Mouse (Mus musculus) kidney, embryonic 15.5 days (tissue): Measurements from ENCODE around the gene Ypel2. TPM values are rescaled to one million over a fixed set of nuclear protein-coding genes. Genes with fewer than 3 reads are reported as not detected.
"Not testable (repeated sequence)": the region's sequence is repeated elsewhere in the genome, so short reads cannot be mapped to it uniquely, and the experiment has no call there.

ENCODE experiments used
- ATAC-seq: fragments of 200-750 bp; cut with Nextera tagmentation; replicated peaks from 2 replicates; pipeline ENCODE4 v1.8.0; 2017; ENCODE audit warnings: moderate TSS enrichment; ENCODE audit not compliant: low FRiP score
- H3K27ac ChIP-seq: fragments of 300-500 bp; sonication (generic); 2 replicates; pipeline ENCODE4 v1.5.1; 2015; ENCODE audit warnings: mild to moderate bottlenecking, inconsistent platforms
- H3K27me3 ChIP-seq: fragments of 300-500 bp; sonication (generic); 2 replicates; pipeline ENCODE4 v1.6.1; 2015; ENCODE audit warnings: inconsistent platforms
- H3K36me3 ChIP-seq: fragments of 300-500 bp; sonication (generic); 2 replicates; pipeline ENCODE4 v1.6.1; 2015; ENCODE audit warnings: inconsistent platforms
- H3K4me1 ChIP-seq: fragments of 300-500 bp; sonication (generic); 2 replicates; pipeline ENCODE4 v1.6.1; 2015; ENCODE audit warnings: inconsistent platforms
- H3K4me2 ChIP-seq: fragments of 300-500 bp; sonication (generic); 2 replicates; pipeline ENCODE4 v1.6.1; 2015; ENCODE audit warnings: moderate library complexity, mild to moderate bottlenecking, inconsistent platforms
- H3K4me3 ChIP-seq: fragments of 300-500 bp; sonication (generic); replicated peaks from 2 replicates; pipeline ENCODE4 v1.5.1; 2015; ENCODE audit warnings: mild to moderate bottlenecking, inconsistent platforms
- H3K9ac ChIP-seq: fragments of 300-500 bp; sonication (generic); 2 replicates; pipeline ENCODE4 v1.6.1; 2015; ENCODE audit warnings: mild to moderate bottlenecking, inconsistent platforms
- H3K9me3 ChIP-seq: fragments of 300-500 bp; sonication (generic); replicated peaks from 2 replicates; pipeline ENCODE4 v1.6.1; 2016; ENCODE audit warnings: inconsistent platforms
- WGBS: fragments of 180-500 bp; shearing (Covaris S2); methylation state at CpG from one replicate; pipeline ENCODE4 v1.1.7; 2015; ENCODE audit warnings: mixed read lengths; 5-methylcytosine and 5-hydroxymethylcytosine counted together
- polyA plus RNA-seq: library from polyadenylated mRNA; unstranded; fragments of >200 nt; fragmentation: Nextera tagmentation; extraction: Ambion mirVana; gene quantifications from 2 replicates; pipeline ENCODE4 v1.2.1, GENCODE M21; 2015

The Ypel2 gene
- 10.1 and 10.4 TPM in 2 replicates for polyA plus RNA-seq

DNA sequence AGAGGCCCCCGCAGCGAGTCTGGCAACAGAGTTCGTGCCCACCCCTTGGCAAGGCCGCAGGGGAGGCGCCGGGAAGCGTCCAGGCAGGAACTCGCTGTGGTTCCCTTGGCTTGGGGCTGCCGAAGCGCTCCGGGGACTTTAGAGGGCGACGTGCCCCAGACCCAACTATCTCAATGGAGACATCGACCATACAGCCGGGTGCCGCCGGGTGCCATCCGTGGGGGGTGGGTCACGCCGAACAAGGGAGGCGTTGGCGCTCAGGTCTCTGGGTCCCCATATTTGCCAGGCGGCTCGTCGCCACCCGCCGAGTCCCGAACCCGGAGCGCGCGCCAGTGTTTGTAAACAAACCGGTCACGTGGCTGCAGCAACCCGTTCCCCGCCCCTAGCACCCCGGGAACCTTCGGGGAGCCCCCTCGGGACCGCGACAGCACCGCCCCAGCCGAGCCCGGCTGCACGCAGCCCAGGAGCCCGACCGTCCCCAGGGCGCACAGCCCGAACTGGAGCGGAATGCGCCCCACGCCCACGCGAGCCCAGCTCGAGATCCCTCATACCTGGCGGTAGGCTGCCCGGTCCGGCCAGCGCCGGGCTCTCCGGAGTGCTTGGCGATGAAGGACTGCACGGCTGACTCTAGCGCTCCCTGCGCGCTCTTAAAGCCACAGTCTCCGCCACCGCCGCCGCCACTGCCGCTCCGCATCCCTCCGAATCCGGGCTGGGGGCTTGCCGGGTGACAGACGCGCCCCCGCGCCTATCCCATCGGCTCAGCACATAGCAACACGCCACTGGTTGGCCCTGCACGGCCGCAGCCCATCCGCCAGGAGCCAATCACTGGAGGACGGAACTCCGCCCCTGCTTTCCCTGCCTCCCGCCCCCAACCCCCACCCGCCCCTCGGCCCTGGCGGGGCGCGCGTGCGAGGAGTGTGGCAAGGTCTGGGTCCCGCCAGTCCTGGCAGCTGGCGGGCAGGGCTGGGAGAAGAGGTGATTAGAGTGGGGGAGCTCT lies at the start of gene Ypel2:
Gene Ypel2, minus strand, starts transcription at position 667 of the 997 bp plus-strand sequence.
- WGBS: under 1% methylated on average over 96 of the region's 96 CpGs
- H3K36me3 ChIP-seq: no peaks in the 10 kb centered on the region
- H3K4me1 ChIP-seq: peaks cover 50% of the 10 kb centered on the region
- peak; percentile 99 for ATAC-seq
- no peaks in the 10 kb centered on the region for H3K27me3 ChIP-seq
- H3K27ac ChIP-seq: peak within 1 kb of the TSS; percentile 94
- H3K4me2 ChIP-seq: peak within 1 kb of the TSS; percentile 86
- H3K9ac ChIP-seq: peak within 1 kb of the TSS; percentile 73
- no peaks in the 10 kb centered on the region for H3K9me3 ChIP-seq
- H3K4me3 ChIP-seq: peak within 1 kb of the TSS; percentile 90

DNA sequence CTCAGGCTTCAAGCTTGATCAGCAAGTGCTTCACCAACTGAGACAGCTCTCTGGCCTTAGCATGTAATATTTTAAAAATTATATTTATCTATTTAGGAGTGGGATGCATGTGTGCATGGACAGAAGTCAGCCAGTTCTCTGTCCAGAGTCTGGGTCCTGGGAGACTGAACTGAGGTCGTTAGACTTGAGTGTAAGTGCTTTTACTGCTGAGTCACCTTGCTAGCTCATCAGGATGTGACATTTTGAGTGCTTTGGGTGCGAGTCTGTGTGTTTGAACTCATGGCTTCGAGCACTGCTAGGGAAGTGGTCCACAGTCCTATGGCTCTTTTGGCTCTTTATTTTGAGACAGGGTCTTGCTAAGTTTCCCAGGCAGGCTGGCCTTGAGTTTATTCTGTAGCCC lies 49.5 kb upstream of the Ypel2 start:
- H3K4me1 ChIP-seq: no peaks in the 10 kb centered on the region
- H3K27ac ChIP-seq: no peak overlapping the region
- H3K4me2 ChIP-seq: no peak overlapping the region
- 79% methylated on average over 3 of the region's 3 CpGs for WGBS
- H3K9ac ChIP-seq: no peak overlapping the region
- ATAC-seq: no peak
- no peaks in the 10 kb centered on the region for H3K27me3 ChIP-seq
- no peak overlapping the region for H3K4me3 ChIP-seq
- peaks cover 22% of the 10 kb centered on the region for H3K36me3 ChIP-seq
- no peaks in the 10 kb centered on the region for H3K9me3 ChIP-seq

GRCm38 (mm10) chr11:87039307-87039963 lies 45.9 kb upstream of the Ypel2 start:
- Histone ChIP-seq H3K4me1 (no peaks in the 10 kb centered on the region), H3K36me3 (peaks cover 22% of the 10 kb centered on the region), H3K9ac (no peak overlapping the region), H3K27me3 (no peaks in the 10 kb centered on the region), H3K9me3 (no peaks in the 10 kb centered on the region), H3K4me2 (no peak overlapping the region), H3K4me3 (no peak overlapping the region), H3K27ac (0 out of 2 replicates have a peak overlapping the region, but pooled peaks have one; percentile 27)
- no peak for ATAC-seq
- WGBS: 64% methylated on average over 9 of the region's 9 CpGs

DNA sequence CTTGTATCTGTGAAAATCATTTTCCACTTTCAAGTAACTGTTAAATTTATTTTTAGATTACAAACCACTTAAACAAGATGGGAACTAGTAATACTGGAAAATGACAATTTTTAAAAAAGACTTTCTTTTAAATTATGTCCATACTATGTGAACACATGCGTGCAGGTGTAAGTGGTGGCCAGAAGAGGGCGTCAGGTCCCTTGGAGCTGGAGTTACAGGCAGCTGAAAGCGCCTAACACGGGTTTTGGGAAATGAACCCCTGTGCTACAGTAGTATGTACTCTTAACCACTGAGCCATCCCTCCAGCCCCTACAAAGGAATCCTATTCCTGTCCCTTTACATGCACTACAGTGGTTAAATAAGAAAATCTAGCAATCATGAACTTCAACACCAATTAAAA lies 42.7 kb upstream of the Ypel2 start:
- 78% methylated on average over 4 of the region's 4 CpGs for WGBS
- Histone ChIP-seq H3K4me2 (no peak overlapping the region), H3K9ac (no peak overlapping the region), H3K36me3 (peaks cover 15% of the 10 kb centered on the region; the same call in 1 of the 2 replicates), H3K27ac (no peak overlapping the region), H3K9me3 (no peaks in the 10 kb centered on the region), H3K27me3 (no peaks in the 10 kb centered on the region), H3K4me3 (no peak overlapping the region), H3K4me1 (no peaks in the 10 kb centered on the region)
- ATAC-seq: no peak

- Histone ChIP-seq H3K4me3 (no peak overlapping the region), H3K4me1 (0 out of 2 replicates have a peak, but pooled peaks cover 3% of the 10 kb centered on the region), H3K9ac (no peak overlapping the region), H3K36me3 (no peaks in the 10 kb centered on the region), H3K9me3 (no peaks in the 10 kb centered on the region), H3K4me2 (no peak overlapping the region), H3K27me3 (no peaks in the 10 kb centered on the region), H3K27ac (no peak overlapping the region)
- WGBS: 94% methylated on average over 3 of the region's 3 CpGs
- ATAC-seq: no peak
These were observed 34.7 kb upstream of the Ypel2 start for GRCm38 (mm10) chr11:87028212-87028611.

DNA sequence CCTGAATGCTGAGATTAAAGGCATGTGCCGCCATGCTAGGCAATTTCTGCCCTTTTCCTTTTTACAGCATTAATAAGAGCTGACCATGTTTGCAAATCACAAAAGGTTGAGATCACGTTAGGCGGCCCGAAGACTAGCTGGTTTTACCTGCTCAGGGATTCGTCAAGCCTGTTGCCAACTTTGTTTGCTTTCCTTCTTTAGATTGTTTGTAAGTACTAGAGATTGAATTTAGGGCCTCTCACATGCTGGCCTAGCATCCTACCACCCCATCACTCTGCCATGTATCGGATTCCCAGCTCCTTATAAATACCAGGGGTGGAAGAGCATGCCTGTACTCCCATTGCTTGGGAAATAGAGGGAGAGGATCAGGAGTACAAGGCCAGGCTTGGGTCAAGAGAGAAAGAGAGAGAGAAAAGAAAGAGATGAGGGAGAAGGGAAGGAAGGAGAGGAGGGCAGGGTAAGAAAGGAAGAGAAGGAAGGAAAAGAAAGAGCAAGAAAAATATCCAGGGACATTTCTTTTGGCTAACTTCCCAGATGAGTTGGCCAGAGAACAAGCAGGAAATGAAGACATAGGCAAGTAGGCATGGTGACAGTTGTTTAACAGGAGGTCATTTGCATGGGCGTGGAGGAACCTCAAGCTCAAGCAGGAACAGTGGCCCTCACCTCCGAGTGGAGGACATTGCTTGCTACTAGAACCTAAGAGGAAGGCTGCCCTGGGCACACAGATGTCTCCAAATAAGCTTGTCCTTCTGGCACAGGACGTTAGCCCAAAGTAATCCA lies 32.8 kb upstream of the Ypel2 start:
- ATAC-seq: no peak
- WGBS: 75% methylated on average over 9 of the region's 9 CpGs

DNA sequence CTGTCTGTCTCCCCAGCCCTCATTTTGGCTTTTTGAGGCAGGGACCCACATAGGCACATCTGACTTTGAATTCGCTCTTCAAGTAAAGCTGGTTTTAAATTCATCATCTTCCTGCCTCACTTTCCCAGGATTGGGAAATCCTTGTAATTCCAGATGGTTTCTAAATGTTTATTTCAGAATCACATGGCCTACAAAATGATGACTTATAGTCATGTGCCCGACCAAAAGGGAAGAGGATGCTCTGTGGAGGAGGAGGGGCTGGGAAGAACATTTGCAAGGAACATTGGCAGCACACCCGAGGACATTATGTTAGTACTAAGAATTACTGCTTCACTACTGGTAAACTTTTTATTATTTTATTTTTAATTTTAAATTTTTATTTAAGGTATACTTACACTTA lies 31.8 kb upstream of the Ypel2 start:
- no peak overlapping the region for H3K27ac ChIP-seq
- no peaks in the 10 kb centered on the region for H3K27me3 ChIP-seq
- no peak for ATAC-seq
- H3K4me2 ChIP-seq: no peak overlapping the region
- H3K36me3 ChIP-seq: no peaks in the 10 kb centered on the region
- H3K4me1 ChIP-seq: 0 out of 2 replicates have a peak, but pooled peaks cover 3% of the 10 kb centered on the region
- no peak overlapping the region for H3K9ac ChIP-seq
- 70% methylated on average over 3 of the region's 3 CpGs for WGBS
- H3K9me3 ChIP-seq: no peaks in the 10 kb centered on the region
- H3K4me3 ChIP-seq: no peak overlapping the region

More for the DNA sequence above, 32.8 kb upstream of the Ypel2 start:
- H3K27ac ChIP-seq: peak overlapping the region; percentile 45; the same call in 1 of the 2 replicates
- H3K9me3 ChIP-seq: no peaks in the 10 kb centered on the region
- H3K27me3 ChIP-seq: no peaks in the 10 kb centered on the region
- H3K4me3 ChIP-seq: no peak overlapping the region
- H3K4me2 ChIP-seq: no peak overlapping the region
- H3K36me3 ChIP-seq: no peaks in the 10 kb centered on the region
- no peak overlapping the region for H3K9ac ChIP-seq
- H3K4me1 ChIP-seq: 0 out of 2 replicates have a peak, but pooled peaks cover 3% of the 10 kb centered on the region

DNA sequence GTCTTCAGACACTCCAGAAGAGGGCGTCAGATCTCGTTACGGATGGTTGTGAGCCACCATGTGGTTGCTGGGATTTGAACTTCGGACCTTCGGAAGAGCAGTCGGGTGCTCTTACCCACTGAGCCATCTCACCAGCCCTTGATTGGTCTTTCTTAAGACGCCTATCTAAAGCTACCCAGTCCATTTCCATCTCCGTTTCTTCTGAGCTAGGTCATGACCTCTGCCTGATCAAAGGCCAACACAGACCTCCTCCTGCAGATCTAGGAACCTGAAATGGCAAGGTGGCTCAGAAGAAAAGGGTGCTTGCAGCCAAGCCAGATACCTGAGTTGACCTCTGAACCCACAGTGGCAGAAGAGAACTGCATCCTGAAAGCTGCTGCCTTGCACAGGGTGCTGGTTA lies 29.7 kb upstream of the Ypel2 start:
- not testable (repeated sequence) for ATAC-seq, H3K9me3 ChIP-seq, H3K4me3 ChIP-seq, H3K9ac ChIP-seq, H3K4me1 ChIP-seq, H3K27me3 ChIP-seq, H3K27ac ChIP-seq, H3K36me3 ChIP-seq, H3K4me2 ChIP-seq
- 57% methylated on average over 8 of the region's 8 CpGs for WGBS

GRCm38 (mm10) chr11:87022765-87023164 lies 29.3 kb upstream of the Ypel2 start:
- H3K27ac ChIP-seq: no peak overlapping the region
- no peaks in the 10 kb centered on the region for H3K9me3 ChIP-seq
- H3K4me2 ChIP-seq: no peak overlapping the region
- H3K4me1 ChIP-seq: 0 out of 2 replicates have a peak, but pooled peaks cover 3% of the 10 kb centered on the region
- H3K27me3 ChIP-seq: no peaks in the 10 kb centered on the region
- H3K9ac ChIP-seq: no peak overlapping the region
- 64% methylated on average over 4 of the region's 4 CpGs for WGBS
- H3K4me3 ChIP-seq: no peak overlapping the region
- no peak for ATAC-seq
- no peaks in the 10 kb centered on the region for H3K36me3 ChIP-seq

DNA sequence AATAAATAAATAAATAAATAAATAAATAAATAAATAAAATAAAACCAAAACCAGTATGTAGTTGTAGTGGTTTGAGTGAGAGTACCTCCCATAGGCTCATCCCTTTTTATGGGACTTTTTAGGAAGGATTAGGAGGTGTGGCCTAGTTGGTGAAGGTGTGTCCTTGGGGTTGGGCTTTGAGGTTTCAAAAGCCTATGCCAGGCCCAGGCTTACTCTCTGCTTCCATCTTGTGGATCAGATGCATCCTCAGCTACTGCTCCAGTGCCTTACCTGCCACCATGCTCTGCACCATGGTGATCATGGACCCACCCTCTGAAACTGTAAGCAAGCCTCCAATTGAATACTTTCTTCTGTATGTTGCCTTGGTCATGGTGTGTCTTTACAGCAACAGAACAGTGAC lies 28.0 kb upstream of the Ypel2 start:
- Histone ChIP-seq H3K27me3 (no peaks in the 10 kb centered on the region), H3K4me3 (no peak overlapping the region), H3K4me1 (0 out of 2 replicates have a peak, but pooled peaks cover under 1% of the 10 kb centered on the region), H3K4me2 (no peak overlapping the region), H3K27ac (no peak overlapping the region), H3K9ac (no peak overlapping the region), H3K36me3 (no peaks in the 10 kb centered on the region), H3K9me3 (no peaks in the 10 kb centered on the region)
- ATAC-seq: no peak

GRCm38 (mm10) chr11:87020449-87020848 lies 26.9 kb upstream of the Ypel2 start:
- no peak overlapping the region for H3K4me3 ChIP-seq
- WGBS: 84% methylated on average over 5 of the region's 5 CpGs
- no peaks in the 10 kb centered on the region for H3K9me3 ChIP-seq
- H3K4me1 ChIP-seq: no peaks in the 10 kb centered on the region
- H3K36me3 ChIP-seq: no peaks in the 10 kb centered on the region
- H3K4me2 ChIP-seq: no peak overlapping the region
- no peak overlapping the region for H3K27ac ChIP-seq
- H3K9ac ChIP-seq: no peak overlapping the region
- no peaks in the 10 kb centered on the region for H3K27me3 ChIP-seq
- ATAC-seq: no peak
